In the genomic region with DNA sequence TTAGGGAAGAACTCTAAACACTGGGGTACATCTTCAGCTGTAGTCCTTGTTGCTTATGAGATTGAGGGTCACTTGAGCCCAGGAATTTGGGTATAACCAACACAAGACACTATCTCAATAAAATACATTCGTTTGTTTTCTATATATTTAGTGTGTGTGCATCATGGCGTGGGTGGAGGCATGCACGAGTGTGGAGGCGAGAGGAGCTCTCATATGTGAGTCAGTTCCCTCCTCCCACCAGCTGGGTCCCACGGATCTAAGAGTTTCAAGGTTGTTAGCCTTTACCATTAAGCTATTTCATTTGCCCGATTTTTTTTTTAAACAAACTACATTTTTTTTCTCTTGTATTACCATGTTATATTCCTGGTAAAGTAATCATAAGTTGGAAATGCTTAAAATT, we compare ENCODE assay signal across 10 mouse cellular contexts.
"Had no signal": no experiment of that assay in that cellular context is flagged by ENCODE, and none has a peak within 500 bp of the region (broad histone marks: within the 10 kb centered on the region; RNA-seq: fewer than 3 reads in every experiment).

No protein-coding gene starts in this region.

- DNase-seq: kidney, adult 18-20 months; kidney, postnatal 25 days; liver, postnatal 0 days; lung, embryonic 14.5 days; right cerebral cortex, postnatal 25 days; thymus, adult 18-20 months; thymus, postnatal 36 days had no signal

- ATAC-seq: intestine, embryonic 16.5 days; liver, postnatal 0 days; lung, postnatal 0 days; midbrain, embryonic 15.5 days had no signal
